Mouse (Mus musculus): ENCODE measurements at regions not wholly inside any gene's neighbourhood (a gene's known extent, or its start where the extent isn't known, plus 50 kb on each side); places are given as distances from the start of the nearest gene placed in this dataset.

DNA sequence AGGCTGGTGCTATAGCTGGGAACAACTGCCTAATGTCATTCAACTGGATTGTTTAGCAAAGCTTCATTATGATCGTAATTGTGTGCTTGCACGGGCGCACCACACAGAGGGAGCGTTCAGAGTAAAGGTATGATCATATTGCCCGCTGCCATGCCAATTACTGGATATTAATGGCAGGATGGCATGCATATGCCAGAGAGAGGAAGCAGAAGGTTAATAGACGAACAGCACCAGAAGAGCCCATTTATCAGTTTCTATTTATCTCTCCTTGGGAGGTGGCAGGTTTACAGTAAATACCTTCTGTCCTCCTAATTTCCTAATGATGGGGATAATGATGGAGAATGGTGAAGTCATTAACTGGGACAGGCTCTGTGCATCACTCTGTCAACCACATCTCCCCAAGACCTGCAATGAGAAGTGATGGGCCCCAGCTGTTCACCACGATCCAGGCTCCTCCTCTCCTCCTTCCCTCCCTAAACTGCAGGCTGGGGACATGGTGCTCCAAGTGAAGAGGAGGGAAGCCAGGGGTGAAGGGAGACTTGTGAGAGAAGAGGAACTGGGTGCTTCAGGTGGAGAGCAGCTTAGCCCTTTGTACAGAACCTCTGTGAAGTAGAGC is 135.6 kb downstream of the Naa11 start:
- no peak for ATAC-seq (replicated peaks; ENCODE audit: insufficient number of reproducible peaks, low FRiP score, low TSS enrichment, poor library complexity, severe bottlenecking)

GRCm38 (mm10) chr5:97236930-97237329 is 125.5 kb upstream of the Paqr3 start:
- ATAC-seq (replicated peaks; ENCODE audit: insufficient number of reproducible peaks, low FRiP score, low TSS enrichment, poor library complexity, severe bottlenecking), result no peak

GRCm38 (mm10) chr5:97226425-97226824 is 115.0 kb upstream of the Paqr3 start:
- ATAC-seq (replicated peaks; ENCODE audit: insufficient number of reproducible peaks, low FRiP score, low TSS enrichment, poor library complexity, severe bottlenecking), result no peak

DNA sequence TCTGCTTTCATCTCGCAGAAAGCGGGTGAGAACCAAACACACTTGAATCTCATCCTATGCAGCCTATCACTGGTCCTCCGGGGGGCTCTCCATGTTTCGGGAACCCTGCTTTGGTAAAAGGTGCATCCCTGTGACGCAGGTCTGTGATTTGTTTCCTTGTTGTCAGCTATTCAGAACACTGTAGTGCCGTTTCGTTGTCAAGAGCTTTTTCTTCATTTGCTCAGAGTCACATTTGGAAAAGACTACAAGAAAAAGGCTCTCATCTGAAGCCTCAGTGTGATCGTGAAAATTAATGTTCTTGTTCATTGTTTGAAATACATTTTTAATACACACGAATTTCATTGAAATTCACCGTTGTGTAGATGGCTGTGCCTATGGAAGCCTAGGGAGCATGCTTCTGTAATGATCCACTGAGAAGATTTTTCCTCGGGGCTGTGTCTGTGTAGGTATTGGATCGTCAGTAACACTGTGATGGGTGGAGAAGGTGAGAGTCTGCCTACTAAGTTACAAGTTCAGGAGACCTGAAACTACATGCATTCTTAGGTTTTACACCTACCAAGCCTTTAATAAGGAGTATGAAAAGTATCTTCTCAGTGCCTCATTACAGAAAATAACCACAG is 112.0 kb upstream of the Paqr3 start:
- ATAC-seq (replicated peaks; ENCODE audit: insufficient number of reproducible peaks, low FRiP score, low TSS enrichment, poor library complexity, severe bottlenecking), result no peak

DNA sequence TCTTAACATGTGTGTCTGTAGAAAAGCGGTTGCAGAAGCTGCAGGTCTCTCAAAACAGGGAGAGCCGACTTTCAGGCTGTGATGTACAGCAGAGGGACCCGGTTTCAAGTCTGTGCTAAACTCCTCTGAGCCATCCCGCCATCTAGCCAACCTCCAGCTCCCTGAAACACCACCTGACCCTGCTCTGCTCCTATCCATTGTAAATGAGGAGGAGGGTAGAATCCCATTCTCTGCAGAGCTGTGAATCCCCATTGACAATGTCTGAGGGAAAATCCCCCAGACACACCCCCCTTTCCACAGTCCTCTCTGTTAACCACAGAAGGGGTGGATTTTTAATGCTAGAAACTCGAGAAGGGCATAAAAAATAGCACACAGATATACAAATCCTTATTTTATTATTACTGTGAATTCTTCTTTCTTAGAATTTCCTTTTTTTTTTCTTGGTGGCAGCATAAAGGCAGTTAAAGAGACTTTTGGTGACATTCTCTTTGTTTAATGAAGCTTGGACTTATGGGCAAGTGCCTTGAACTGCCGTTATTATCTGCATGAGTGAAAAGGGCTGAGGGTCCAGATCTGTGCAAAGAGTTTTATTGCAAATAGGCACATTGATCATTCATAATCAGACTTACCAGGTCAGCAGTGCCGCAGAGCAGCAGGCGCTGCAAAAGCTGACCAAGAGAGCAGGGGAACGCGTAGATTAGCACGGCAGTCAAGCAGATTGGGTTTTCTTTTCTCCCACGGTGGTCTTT is 111.3 kb upstream of the Paqr3 start:
- no peak for ATAC-seq (replicated peaks; ENCODE audit: insufficient number of reproducible peaks, low FRiP score, low TSS enrichment, poor library complexity, severe bottlenecking)

DNA sequence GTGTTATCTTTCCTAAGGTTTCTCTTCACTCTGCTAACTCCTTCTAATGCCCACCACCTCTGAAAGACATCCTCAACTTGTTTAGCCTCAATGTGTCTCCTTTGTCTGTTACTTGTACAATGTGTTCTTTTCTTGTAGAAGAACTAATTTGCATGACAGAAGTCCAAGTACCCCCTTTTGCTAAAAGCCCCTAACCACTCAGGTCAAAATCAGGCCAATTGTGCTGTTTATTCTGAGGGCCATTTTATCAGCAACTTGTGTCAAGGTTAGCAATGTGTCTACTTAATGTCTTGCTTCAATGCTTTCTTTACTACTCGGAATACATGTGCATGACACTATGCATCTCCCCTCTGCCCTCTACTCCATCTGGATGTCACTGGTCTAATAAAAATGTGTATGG is 107.3 kb upstream of the Paqr3 start:
- no peak for ATAC-seq (replicated peaks; ENCODE audit: insufficient number of reproducible peaks, low FRiP score, low TSS enrichment, poor library complexity, severe bottlenecking)

DNA sequence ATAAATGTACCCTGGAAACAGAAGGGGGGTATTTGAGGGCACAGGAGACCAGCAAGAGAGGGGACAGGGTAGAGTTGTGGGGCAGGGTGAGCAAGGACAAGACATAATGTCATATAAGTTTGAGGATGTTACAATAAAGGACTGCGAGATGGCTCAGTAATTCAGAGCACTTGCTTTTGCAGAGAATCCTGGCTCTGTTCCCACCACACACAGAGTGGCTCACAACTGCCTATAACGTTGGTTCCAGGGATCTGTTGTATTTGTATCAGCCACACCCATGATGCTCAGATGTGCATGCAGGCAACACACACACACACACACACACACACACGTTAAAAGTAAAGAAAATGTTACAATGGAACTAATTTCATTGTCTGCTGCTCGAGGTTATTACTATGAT is 94.2 kb upstream of the Paqr3 start:
- ATAC-seq (replicated peaks; ENCODE audit: insufficient number of reproducible peaks, low FRiP score, low TSS enrichment, poor library complexity, severe bottlenecking), result no peak

DNA sequence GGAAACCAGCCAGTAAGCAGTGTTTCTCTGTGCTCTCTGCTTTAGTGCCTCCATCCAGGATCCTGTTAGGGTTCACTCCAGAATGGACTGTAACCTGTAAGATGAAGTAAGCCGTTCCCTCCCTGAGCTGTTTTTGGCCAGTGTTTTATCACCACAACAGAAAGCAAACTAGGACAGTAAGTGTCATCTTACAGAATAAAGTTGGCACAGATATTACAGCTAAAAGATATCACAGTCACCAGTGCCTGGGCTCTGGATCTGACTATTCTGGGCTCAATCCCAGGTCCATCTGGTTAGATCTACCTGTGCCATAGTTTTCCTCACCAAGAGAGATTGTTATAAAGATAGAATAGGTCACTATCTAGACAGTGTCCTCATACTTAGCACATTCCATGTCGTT is 92.9 kb upstream of the Paqr3 start:
- ATAC-seq (replicated peaks; ENCODE audit: insufficient number of reproducible peaks, low FRiP score, low TSS enrichment, poor library complexity, severe bottlenecking), result no peak

DNA sequence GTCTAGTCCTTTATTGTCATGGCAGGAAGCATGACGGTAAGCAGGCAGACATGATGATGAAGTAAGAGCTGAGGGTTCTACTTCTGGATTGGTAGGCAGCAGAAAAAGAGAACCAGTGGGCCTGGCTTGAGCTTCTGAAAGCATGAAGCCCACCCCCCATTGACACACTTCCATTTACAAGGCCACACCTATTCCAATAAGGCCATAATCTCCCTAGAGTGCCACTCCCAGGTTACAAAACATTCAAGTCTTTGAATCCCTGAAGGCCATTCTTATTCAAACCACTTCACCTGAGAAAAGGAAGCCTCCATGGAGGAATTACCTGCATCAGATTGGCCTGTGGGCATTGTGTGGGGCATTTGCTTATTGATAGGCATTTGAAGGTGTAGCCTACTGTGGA is 92.2 kb upstream of the Paqr3 start:
- ATAC-seq (replicated peaks; ENCODE audit: insufficient number of reproducible peaks, low FRiP score, low TSS enrichment, poor library complexity, severe bottlenecking), result no peak

DNA sequence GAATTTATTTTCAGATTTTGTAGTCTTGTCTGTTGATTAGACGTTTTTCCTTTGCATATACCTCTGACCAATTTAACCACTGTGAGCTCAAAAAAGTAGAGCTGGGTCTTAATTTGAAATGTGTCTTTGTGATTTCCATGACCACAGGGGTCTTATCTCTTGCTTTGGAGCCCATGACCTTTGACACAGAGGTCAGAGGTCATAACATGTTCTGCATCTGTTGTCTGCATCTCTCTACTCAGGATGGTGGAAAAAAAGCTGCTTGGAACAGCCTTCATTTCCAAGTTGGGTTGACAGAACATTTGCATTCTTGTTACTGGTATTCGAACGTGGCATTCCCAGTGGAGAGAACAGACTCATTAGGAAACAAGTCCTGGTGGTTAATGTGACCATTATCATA is 91.2 kb upstream of the Paqr3 start:
- no peak for ATAC-seq (replicated peaks; ENCODE audit: insufficient number of reproducible peaks, low FRiP score, low TSS enrichment, poor library complexity, severe bottlenecking)

GRCm38 (mm10) chr5:97200655-97201054 is 89.3 kb upstream of the Paqr3 start:
- ATAC-seq (replicated peaks; ENCODE audit: insufficient number of reproducible peaks, low FRiP score, low TSS enrichment, poor library complexity, severe bottlenecking), result no peak

GRCm38 (mm10) chr5:97195281-97195660 is 83.9 kb upstream of the Paqr3 start:
- ATAC-seq (replicated peaks; ENCODE audit: insufficient number of reproducible peaks, low FRiP score, low TSS enrichment, poor library complexity, severe bottlenecking), result no peak

- ATAC-seq (replicated peaks; ENCODE audit: insufficient number of reproducible peaks, low FRiP score, low TSS enrichment, poor library complexity, severe bottlenecking), result no peak
Observed at GRCm38 (mm10) chr5:97194656-97195280, 83.4 kb upstream of the Paqr3 start.

DNA sequence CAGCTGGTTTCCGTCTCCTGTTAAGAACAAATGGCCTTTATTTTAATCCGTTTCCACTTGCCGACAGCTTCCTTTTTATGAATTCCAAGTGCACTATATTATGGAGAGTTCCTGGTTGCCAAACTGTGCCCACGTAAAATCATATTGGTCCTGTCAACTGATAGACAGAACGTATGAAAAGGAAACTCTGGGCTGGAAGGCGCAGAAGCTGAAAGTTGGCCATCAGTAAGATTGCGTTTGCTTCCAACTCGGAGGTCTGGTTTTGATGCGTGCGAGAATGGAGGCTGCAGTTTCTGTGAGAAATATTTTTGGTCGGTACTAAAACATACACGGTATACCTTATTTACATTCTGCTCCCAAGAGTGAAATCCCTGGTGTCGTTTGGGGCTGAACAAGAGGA is 81.3 kb upstream of the Paqr3 start:
- no peak for ATAC-seq (replicated peaks; ENCODE audit: insufficient number of reproducible peaks, low FRiP score, low TSS enrichment, poor library complexity, severe bottlenecking)

DNA sequence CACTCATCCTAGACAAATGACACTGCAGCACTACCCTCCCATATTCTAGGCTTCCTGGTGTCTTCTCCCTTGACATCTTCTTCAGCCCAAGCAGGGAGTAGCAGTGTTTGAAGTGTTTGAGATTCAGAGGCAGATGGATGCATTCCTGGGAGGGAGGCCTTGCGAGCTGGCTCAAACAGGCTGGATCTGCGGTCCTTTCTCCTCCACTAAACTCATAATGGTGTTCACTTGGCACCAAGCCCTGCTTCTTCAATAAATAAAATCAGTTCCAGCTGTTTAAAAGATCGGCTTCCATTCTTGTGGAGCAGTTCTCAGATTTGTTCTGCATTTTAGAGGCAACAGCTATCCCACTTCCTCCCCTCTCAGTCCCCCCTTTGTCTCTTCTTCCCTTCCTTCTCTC is 79.3 kb upstream of the Paqr3 start:
- no peak for ATAC-seq (replicated peaks; ENCODE audit: insufficient number of reproducible peaks, low FRiP score, low TSS enrichment, poor library complexity, severe bottlenecking)

GRCm38 (mm10) chr5:97184512-97184911 is 73.1 kb upstream of the Paqr3 start:
- ATAC-seq (replicated peaks; ENCODE audit: insufficient number of reproducible peaks, low FRiP score, low TSS enrichment, poor library complexity, severe bottlenecking), result no peak

GRCm38 (mm10) chr5:97181249-97181648 is 69.9 kb upstream of the Paqr3 start:
- ATAC-seq (replicated peaks; ENCODE audit: insufficient number of reproducible peaks, low FRiP score, low TSS enrichment, poor library complexity, severe bottlenecking), result no peak

GRCm38 (mm10) chr5:97174446-97174845 is 63.0 kb upstream of the Paqr3 start:
- no peak for ATAC-seq (replicated peaks; ENCODE audit: insufficient number of reproducible peaks, low FRiP score, low TSS enrichment, poor library complexity, severe bottlenecking)

GRCm38 (mm10) chr5:97167401-97168249 is 56.2 kb upstream of the Paqr3 start:
- ATAC-seq (replicated peaks; ENCODE audit: insufficient number of reproducible peaks, low FRiP score, low TSS enrichment, poor library complexity, severe bottlenecking), result no peak
